Mouse (Mus musculus) forebrain, embryonic 16.5 days (tissue): Measurements from ENCODE around the gene Arid1b. TPM values are rescaled to one million over a fixed set of nuclear protein-coding genes. Genes with fewer than 3 reads are reported as not detected.
A peak's percentile ranks its signal among the peaks of the same experiment; 100 is the strongest.

ENCODE experiments used
- ATAC-seq: fragments of 200-750 bp; cut with Nextera tagmentation; 2 replicates; pipeline ENCODE4 v1.8.0; 2017; ENCODE audit warnings: mild to moderate bottlenecking, moderate library complexity
- H3K27ac ChIP-seq: fragments of 300-500 bp; sonication (generic); 2 replicates; pipeline ENCODE4 v1.5.1; 2014; ENCODE audit warnings: low read length, control low read depth
- H3K27me3 ChIP-seq: fragments of 300-500 bp; sonication (generic); replicated peaks from 2 replicates; pipeline ENCODE4 v1.6.1; 2014; ENCODE audit warnings: low read length; ENCODE audit not compliant: control insufficient read depth, insufficient read depth
- H3K36me3 ChIP-seq: fragments of 300-500 bp; sonication (generic); 2 replicates; pipeline ENCODE4 v1.6.1; 2014; ENCODE audit not compliant: control insufficient read depth, insufficient read depth
- H3K4me1 ChIP-seq: fragments of 300-500 bp; sonication (generic); replicated peaks from 2 replicates; pipeline ENCODE4 v1.6.1; 2014; ENCODE audit warnings: low read length; ENCODE audit not compliant: control insufficient read depth, insufficient read depth
- H3K4me2 ChIP-seq: fragments of 300-500 bp; sonication (generic); 2 replicates; pipeline ENCODE4 v1.6.1; 2014; ENCODE audit warnings: mild to moderate bottlenecking, low read length, control low read depth
- H3K4me3 ChIP-seq: fragments of 300-500 bp; sonication (generic); replicated peaks from 2 replicates; pipeline ENCODE4 v1.5.1; 2014; ENCODE audit warnings: mild to moderate bottlenecking, low read length, control low read depth
- H3K9ac ChIP-seq: fragments of 300-500 bp; sonication (generic); replicated peaks from 2 replicates; pipeline ENCODE4 v1.6.1; 2014; ENCODE audit warnings: low read depth, low read length, control low read depth
- H3K9me3 ChIP-seq: fragments of 300-500 bp; sonication (generic); 2 replicates; pipeline ENCODE4 v1.6.1; 2016; ENCODE audit warnings: low read length; ENCODE audit not compliant: control insufficient read depth
- WGBS: fragments of 180-500 bp; shearing (Covaris S2); extraction: QIAGEN DNeasy Blood & Tissue Kit; methylation state at CpG from one replicate; pipeline ENCODE4 v1.1.7; 2014; 5-methylcytosine and 5-hydroxymethylcytosine counted together
- polyA plus RNA-seq: library from polyadenylated mRNA; unstranded; fragments of >200 nt; fragmentation: Nextera tagmentation; extraction: Ambion mirVana; gene quantifications from 2 replicates; pipeline ENCODE4 v1.2.1, GENCODE M21; 2015

The Arid1b gene
- polyA plus RNA-seq, 1 experiment from 2014 or later: 15.1 TPM

DNA sequence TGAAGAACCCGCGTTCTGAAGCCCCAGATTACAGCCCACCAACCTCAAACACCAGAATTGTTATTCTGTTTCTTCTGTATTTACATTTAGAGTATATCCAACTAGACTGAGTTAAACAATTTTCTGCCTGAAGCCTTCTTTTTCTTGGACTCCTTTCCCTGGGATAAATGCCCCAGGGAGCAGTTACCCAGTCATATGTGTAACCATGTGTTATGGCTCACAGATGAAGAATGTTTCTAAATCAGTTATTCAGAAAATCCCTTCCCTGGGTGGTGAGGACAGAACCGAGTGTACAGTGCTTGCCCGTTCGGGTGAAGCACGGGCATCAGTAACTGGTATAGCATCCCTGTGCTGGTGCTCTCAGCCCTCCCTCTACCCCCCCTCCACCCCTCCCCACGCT lies 332.6 kb downstream of the Arid1b start:
- ATAC-seq: no peak
- H3K27me3 ChIP-seq: no peaks in the 10 kb centered on the region
- H3K4me2 ChIP-seq: no peak overlapping the region
- peaks cover 18% of the 10 kb centered on the region for H3K36me3 ChIP-seq
- no peak overlapping the region for H3K9ac ChIP-seq
- H3K27ac ChIP-seq: no peak overlapping the region
- no peaks in the 10 kb centered on the region for H3K9me3 ChIP-seq
- peaks cover 37% of the 10 kb centered on the region for H3K4me1 ChIP-seq
- WGBS: 84% methylated on average over 7 of the region's 7 CpGs
- no peak overlapping the region for H3K4me3 ChIP-seq

DNA sequence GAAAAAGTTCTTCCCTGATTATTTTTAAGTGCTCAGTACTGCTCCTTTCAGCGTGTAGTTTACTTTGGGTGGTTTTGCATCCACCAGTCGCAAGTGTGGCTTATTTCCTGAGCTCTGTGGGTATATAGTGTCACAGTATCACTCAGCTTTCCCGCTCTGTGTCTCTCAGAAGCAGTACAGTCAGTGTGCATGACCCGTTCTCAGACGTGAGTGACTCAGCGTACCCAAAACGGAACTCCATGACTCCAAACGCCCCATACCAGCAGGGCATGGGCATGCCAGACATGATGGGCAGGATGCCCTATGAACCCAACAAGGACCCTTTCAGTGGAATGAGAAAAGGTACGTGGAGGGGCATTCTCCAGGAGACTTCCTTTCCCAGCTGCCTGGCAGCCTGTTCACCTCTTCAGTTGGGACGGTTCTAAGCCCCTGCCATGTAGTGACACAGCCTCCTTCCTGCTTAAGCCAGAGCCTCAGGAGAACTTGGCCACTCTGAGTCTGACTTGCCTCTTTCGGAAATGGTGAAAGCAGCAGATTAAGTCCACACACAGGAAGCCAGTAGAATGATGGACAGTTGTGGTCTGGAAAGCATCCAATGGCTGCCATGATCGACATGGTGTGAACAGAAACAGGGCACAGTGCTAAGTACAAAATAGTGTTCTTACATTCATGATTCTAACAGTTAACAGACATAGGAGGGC lies 333.5 kb downstream of the Arid1b start:
- Histone ChIP-seq H3K4me2 (no peak overlapping the region), H3K36me3 (peaks cover 19% of the 10 kb centered on the region), H3K9ac (no peak overlapping the region), H3K27me3 (no peaks in the 10 kb centered on the region), H3K4me3 (no peak overlapping the region), H3K9me3 (no peaks in the 10 kb centered on the region), H3K27ac (no peak overlapping the region), H3K4me1 (peaks cover 37% of the 10 kb centered on the region)
- peak; percentile 53 for ATAC-seq
- 75% methylated on average over 12 of the region's 12 CpGs for WGBS

DNA sequence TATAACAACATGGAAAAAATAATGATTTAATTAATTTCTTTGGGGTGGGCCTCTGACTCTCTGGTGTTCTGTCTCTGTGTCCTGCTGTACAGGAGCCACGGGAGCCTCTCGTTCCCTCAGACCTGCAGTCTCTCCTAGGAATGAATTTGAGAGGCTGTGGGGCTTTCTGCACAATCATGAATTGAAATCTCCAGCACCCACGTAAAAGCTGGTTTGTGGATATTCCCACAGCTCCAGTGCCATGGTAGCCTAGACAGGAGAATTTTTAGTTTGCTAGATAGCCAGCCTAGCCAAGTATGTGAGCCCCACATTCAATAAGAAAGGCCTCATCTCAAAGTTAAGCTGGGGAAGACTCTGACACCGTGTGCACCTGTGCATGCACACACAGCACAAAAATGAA lies 335.3 kb downstream of the Arid1b start:
- no peak overlapping the region for H3K27ac ChIP-seq
- H3K4me3 ChIP-seq: no peak overlapping the region
- H3K4me2 ChIP-seq: no peak overlapping the region
- peaks cover 20% of the 10 kb centered on the region for H3K4me1 ChIP-seq
- WGBS: 74% methylated on average over 4 of the region's 4 CpGs
- no peak overlapping the region for H3K9ac ChIP-seq
- no peak for ATAC-seq
- H3K36me3 ChIP-seq: peaks cover 22% of the 10 kb centered on the region
- H3K9me3 ChIP-seq: no peaks in the 10 kb centered on the region
- H3K27me3 ChIP-seq: no peaks in the 10 kb centered on the region

DNA sequence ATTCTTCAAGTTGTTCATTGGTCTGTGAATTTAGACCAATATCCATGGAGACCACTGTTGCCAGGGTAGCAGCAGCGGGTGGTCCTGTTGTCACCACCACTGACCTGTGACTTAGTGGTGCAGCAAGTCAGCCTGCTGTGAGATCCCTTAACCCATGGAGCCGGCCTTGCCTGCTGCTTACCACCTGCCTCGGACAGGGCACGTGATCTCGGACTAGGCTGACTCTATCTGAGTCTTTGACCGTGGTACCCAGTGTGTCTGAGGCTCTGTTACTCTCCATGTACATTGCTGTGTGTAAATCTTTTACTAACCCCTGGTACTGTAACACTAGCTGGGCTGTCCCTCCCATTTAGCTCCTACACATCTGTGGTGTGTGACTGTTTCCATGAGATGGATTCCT lies 335.9 kb downstream of the Arid1b start:
- Histone ChIP-seq H3K36me3 (peaks cover 22% of the 10 kb centered on the region), H3K4me1 (peaks cover 14% of the 10 kb centered on the region)
- no peak for ATAC-seq

DNA sequence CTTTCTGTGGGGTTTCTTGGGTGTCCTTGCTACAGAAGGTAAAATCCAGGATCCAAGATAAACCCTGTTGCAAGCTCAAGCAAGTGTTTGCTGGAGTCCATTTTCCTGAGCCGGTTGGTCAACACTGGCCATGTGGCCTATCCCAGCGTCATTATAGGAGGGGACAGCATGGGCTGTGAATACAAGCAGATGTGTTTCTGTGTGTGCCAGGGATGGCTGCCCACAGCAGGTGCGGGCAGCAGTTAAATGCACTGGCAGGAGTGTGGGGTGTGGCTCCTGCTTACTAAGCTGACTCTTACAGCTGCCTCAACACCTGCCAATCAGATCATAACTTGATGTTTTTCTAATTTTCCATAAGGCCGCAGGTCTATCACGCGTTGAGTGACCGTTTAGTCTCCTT lies 336.5 kb downstream of the Arid1b start:
- Histone ChIP-seq H3K27me3 (no peaks in the 10 kb centered on the region), H3K36me3 (peaks cover 24% of the 10 kb centered on the region), H3K9ac (no peak overlapping the region), H3K9me3 (no peaks in the 10 kb centered on the region), H3K4me2 (no peak overlapping the region), H3K27ac (no peak overlapping the region), H3K4me1 (peaks cover 13% of the 10 kb centered on the region), H3K4me3 (no peak overlapping the region)
- WGBS: 89% methylated on average over 7 of the region's 7 CpGs
- no peak for ATAC-seq

More for the DNA sequence above, 335.9 kb downstream of the Arid1b start:
- H3K27me3 ChIP-seq: no peaks in the 10 kb centered on the region
- WGBS: 60% methylated on average over 6 of the region's 6 CpGs
- no peak overlapping the region for H3K4me2 ChIP-seq
- no peak overlapping the region for H3K27ac ChIP-seq
- H3K9me3 ChIP-seq: no peaks in the 10 kb centered on the region
- H3K4me3 ChIP-seq: no peak overlapping the region
- H3K9ac ChIP-seq: no peak overlapping the region

DNA sequence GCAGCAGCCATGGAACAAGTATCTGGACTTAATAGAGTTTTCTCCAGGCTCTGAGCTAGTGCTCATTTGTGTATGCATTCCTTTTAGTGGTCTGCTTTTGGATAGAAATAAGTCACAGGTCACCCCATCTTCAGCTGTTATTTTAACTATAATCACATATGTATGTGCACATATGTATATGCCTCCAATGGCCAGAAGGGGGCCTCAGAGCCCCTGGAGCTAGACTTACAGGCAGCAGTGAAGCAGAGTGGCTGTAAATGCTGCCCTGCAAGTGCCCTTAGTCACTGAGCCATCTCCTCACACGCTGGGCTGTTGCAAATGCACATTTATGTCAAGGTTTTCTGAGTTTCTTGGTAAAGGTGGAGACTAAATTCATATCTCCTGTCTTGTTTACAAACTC lies 337.3 kb downstream of the Arid1b start:
- Histone ChIP-seq H3K4me3 (no peak overlapping the region), H3K9me3 (no peaks in the 10 kb centered on the region), H3K9ac (no peak overlapping the region), H3K4me2 (no peak overlapping the region), H3K27ac (no peak overlapping the region), H3K27me3 (no peaks in the 10 kb centered on the region), H3K4me1 (peaks cover 13% of the 10 kb centered on the region), H3K36me3 (peaks cover 24% of the 10 kb centered on the region)
- WGBS: 75% methylated on average over 1 of the region's 1 CpGs
- no peak for ATAC-seq

DNA sequence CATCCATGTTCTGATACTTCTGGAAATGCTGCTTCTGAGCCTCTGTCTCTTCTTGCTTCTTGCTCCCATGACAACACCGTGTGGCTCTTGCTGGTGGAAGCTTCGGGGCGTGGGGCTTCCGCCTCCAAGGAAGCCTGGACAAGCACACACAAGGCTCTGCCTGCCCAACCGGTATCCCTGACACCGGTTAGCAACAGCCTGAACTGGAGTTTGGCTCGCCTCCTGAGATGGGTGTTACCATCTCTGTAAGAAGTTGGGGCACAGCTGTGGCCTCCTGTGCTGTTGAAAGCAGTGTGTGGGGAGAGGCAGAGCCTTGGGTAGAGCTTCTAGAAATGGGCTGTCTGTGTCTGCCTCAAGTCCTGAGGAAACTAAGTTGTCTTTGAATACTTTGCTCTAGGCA lies 340.4 kb downstream of the Arid1b start:
- no peaks in the 10 kb centered on the region for H3K9me3 ChIP-seq
- no peak overlapping the region for H3K4me2 ChIP-seq
- no peak overlapping the region for H3K27ac ChIP-seq
- peaks cover 18% of the 10 kb centered on the region for H3K36me3 ChIP-seq
- H3K9ac ChIP-seq: no peak overlapping the region
- H3K4me1 ChIP-seq: no peaks in the 10 kb centered on the region
- WGBS: 89% methylated on average over 7 of the region's 7 CpGs
- no peak for ATAC-seq
- H3K27me3 ChIP-seq: no peaks in the 10 kb centered on the region
- no peak overlapping the region for H3K4me3 ChIP-seq

DNA sequence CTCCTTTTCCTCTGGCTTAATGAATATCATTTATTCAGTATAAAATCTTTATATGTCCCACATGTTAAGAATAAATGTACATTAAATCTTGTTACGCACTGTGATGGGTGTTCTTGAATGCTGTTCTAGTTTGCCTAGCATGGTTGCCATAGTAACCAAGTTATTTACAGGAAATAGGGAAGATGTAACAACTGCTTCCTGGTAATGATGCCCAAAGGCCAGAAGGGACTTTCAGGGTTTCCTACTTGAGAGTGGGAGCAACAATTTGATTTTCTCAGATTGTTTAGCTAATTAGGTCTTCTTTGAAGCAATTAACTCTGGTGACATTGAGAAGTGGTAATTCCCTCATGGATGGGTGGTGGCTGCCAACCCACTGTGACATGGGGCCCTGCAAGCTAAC lies 350.3 kb downstream of the Arid1b start:
- Histone ChIP-seq H3K4me1 (peaks cover 3% of the 10 kb centered on the region; the same call in 1 of the 2 replicates), H3K36me3 (peaks cover 22% of the 10 kb centered on the region), H3K4me2 (no peak overlapping the region), H3K9ac (no peak overlapping the region), H3K9me3 (no peaks in the 10 kb centered on the region), H3K27ac (no peak overlapping the region), H3K4me3 (no peak overlapping the region), H3K27me3 (no peaks in the 10 kb centered on the region)
- ATAC-seq: no peak
- WGBS: 78% methylated on average over 1 of the region's 1 CpGs

DNA sequence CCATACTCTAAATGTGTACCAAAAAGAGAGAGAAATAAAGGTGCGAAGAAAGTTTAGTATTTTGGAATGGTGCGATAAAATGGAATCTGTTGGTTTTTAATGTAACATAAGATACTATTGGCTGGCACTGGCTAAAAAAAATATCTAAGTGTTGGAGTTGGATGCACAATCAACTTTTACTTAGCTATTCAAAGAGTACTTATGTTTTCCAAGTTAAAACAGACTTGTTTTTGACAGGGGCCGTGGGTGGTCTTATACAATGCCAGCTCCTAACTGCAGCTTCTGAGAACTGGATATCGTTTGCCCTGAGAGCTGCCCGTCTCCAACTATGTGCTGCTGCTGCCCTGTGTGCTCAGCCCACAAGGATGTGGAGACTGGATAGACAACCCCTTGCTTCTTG lies 351.7 kb downstream of the Arid1b start:
- peaks cover 22% of the 10 kb centered on the region for H3K36me3 ChIP-seq
- no peak overlapping the region for H3K27ac ChIP-seq
- no peak overlapping the region for H3K9ac ChIP-seq
- H3K4me3 ChIP-seq: no peak overlapping the region
- H3K27me3 ChIP-seq: no peaks in the 10 kb centered on the region
- WGBS: 80% methylated on average over 5 of the region's 5 CpGs
- ATAC-seq: no peak
- H3K4me1 ChIP-seq: peaks cover 3% of the 10 kb centered on the region; the same call in 1 of the 2 replicates
- H3K9me3 ChIP-seq: no peaks in the 10 kb centered on the region
- H3K4me2 ChIP-seq: no peak overlapping the region

DNA sequence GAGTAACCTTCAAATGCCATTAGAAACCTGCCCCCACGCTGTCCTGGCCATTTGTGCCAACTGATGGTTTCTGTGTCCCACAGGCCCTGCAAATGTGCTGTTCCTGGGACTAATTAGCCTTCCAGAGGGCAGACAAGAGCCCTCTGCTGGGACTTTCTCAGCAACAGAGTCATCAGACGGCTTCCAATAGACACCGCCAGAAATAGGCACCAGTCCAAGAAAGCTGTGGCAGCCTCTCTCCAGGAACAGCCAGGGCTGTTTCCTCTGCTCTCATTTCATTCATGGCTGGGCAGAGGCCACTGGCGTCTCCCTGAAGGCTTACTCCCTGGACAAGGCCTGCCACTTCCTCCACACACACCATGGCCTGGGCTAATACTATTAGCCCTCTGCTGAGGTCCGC lies 358.8 kb downstream of the Arid1b start:
- Histone ChIP-seq H3K36me3 (peaks cover 2% of the 10 kb centered on the region; the same call in 1 of the 2 replicates), H3K27ac (no peak overlapping the region), H3K4me3 (no peak overlapping the region), H3K4me2 (no peak overlapping the region), H3K9ac (no peak overlapping the region), H3K9me3 (no peaks in the 10 kb centered on the region), H3K27me3 (no peaks in the 10 kb centered on the region), H3K4me1 (peaks cover 8% of the 10 kb centered on the region)
- 33% methylated on average over 5 of the region's 5 CpGs for WGBS
- ATAC-seq: peak; percentile 70
